Mouse (Mus musculus) MEL (cell line): ENCODE measurements around the gene Eif4h. TPM values are rescaled to one million over a fixed set of nuclear protein-coding genes. Genes with fewer than 3 reads are reported as not detected.
"Not testable (repeated sequence)": the region's sequence is repeated elsewhere in the genome, so short reads cannot be mapped to it uniquely, and the experiment has no call there.

ENCODE experiments used
- DNase-seq: peaks from one replicate; pipeline ENCODE4 v3.0.0; 2011; ENCODE audit warnings: low read depth, low spot score
- H3K27ac ChIP-seq: 2 replicates; pipeline ENCODE4 v1.5.1; 2012; ENCODE audit warnings: low read depth, mild to moderate bottlenecking, control low read depth, low read length, moderate library complexity; ENCODE audit not compliant: control insufficient read depth
- H3K27me3 ChIP-seq, 2 experiments: fragments of 150-350 bp in 1 of 2; sonication (generic) in 1 of 2; 2 replicates each; pipeline ENCODE4 v1.6.1; 2012; ENCODE audit warnings: low read length in 2 of 2, mild to moderate bottlenecking in 2 of 2, improper control_type of control experiment in 1 of 2, moderate library complexity in 1 of 2; ENCODE audit not compliant: insufficient read depth in 2 of 2, control insufficient read depth in 1 of 2
- H3K36me3 ChIP-seq, 2 experiments: 2 replicates each; pipeline ENCODE4 v1.6.1; 2012 to 2014; ENCODE audit warnings: low read length in 2 of 2, improper control_type of control experiment in 1 of 2, inconsistent platforms in 1 of 2, mild to moderate bottlenecking in 1 of 2; ENCODE audit not compliant: insufficient read depth in 2 of 2, control insufficient read depth in 1 of 2
- H3K4me1 ChIP-seq, 2 experiments: fragments of 150-350 bp in 1 of 2; sonication (generic) in 1 of 2; 2 replicates each; pipeline ENCODE4 v1.6.1; 2012; ENCODE audit warnings: low read length in 2 of 2, improper control_type of control experiment in 1 of 2, mild to moderate bottlenecking in 1 of 2; ENCODE audit not compliant: insufficient read depth in 2 of 2, control insufficient read depth in 1 of 2
- H3K4me3 ChIP-seq, 2 experiments: fragments of 150-350 bp in 1 of 2; sonication (generic) in 1 of 2; 2 replicates each; pipeline ENCODE4 v1.5.1; 2012; ENCODE audit warnings: low read depth in 2 of 2, low read length in 2 of 2, mild to moderate bottlenecking in 2 of 2, moderate library complexity in 2 of 2, control low read depth in 1 of 2, improper control_type of control experiment in 1 of 2; ENCODE audit not compliant: control insufficient read depth in 1 of 2, insufficient read depth in 1 of 2
- H3K79me2 ChIP-seq: 2 replicates; pipeline ENCODE4 v1.6.1; 2012; ENCODE audit warnings: mild to moderate bottlenecking, low read length, moderate library complexity; ENCODE audit not compliant: control insufficient read depth, poor library complexity, insufficient read depth
- H3K9ac ChIP-seq: 2 replicates; pipeline ENCODE4 v1.6.1; 2012; ENCODE audit warnings: low read depth, mild to moderate bottlenecking, control low read depth, low read length, moderate library complexity; ENCODE audit not compliant: control insufficient read depth, poor library complexity, severe bottlenecking
- H3K9me3 ChIP-seq: fragments of 150-350 bp; sonication (generic); replicated peaks from 2 replicates; pipeline ENCODE4 v1.6.1; 2012; ENCODE audit warnings: mild to moderate bottlenecking, low read length, improper control_type of control experiment, moderate library complexity; ENCODE audit not compliant: insufficient read depth
- CTCF ChIP-seq, 3 experiments: IDR thresholded peaks in 2 of 3; conservative IDR thresholded peaks in 1 of 3; 2 replicates each; pipeline ENCODE4 v1.5.1; 2011 to 2012; ENCODE audit warnings: low read length in 3 of 3, low read depth in 2 of 3, mild to moderate bottlenecking in 2 of 3, improper control_type of control experiment in 1 of 3, inconsistent platforms in 1 of 3, mixed read lengths in 1 of 3, moderate library complexity in 1 of 3; ENCODE audit not compliant: control insufficient read depth in 1 of 3, insufficient read depth in 1 of 3, poor library complexity in 1 of 3, severe bottlenecking in 1 of 3
- ETS1 ChIP-seq: IDR thresholded peaks from 2 replicates; pipeline ENCODE4 v1.6.1; 2012; ENCODE audit warnings: low read depth, mild to moderate bottlenecking, inconsistent platforms, low read length, improper control_type of control experiment, moderate library complexity
- GATA1 ChIP-seq: IDR thresholded peaks from 2 replicates; pipeline ENCODE4 v1.6.1; 2011; ENCODE audit warnings: low read depth, low read length, improper control_type of control experiment
- JUND ChIP-seq: IDR thresholded peaks from 2 replicates; pipeline ENCODE4 v1.6.1; 2011; ENCODE audit warnings: low read depth, mild to moderate bottlenecking, improper control_type of control experiment, low read length
- MEF2A ChIP-seq: IDR thresholded peaks from 2 replicates; pipeline ENCODE4 v1.6.1; 2014; ENCODE audit warnings: low read depth, mild to moderate bottlenecking, inconsistent platforms, low read length, improper control_type of control experiment; ENCODE audit not compliant: poor library complexity, insufficient replicate concordance, severe bottlenecking; ENCODE audit errors: extremely low read depth
- NELFE ChIP-seq: IDR thresholded peaks from 2 replicates; pipeline ENCODE4 v1.6.1; 2011; ENCODE audit warnings: low read depth, low read length, improper control_type of control experiment
- RAD21 ChIP-seq: IDR thresholded peaks from 2 replicates; pipeline ENCODE4 v1.6.1; 2011; ENCODE audit warnings: mild to moderate bottlenecking, low read depth, low read length, improper control_type of control experiment
- SMC3 ChIP-seq: IDR thresholded peaks from 2 replicates; pipeline ENCODE4 v1.6.1; 2011; ENCODE audit warnings: low read depth, low read length, improper control_type of control experiment
- TBP ChIP-seq: IDR thresholded peaks from 2 replicates; pipeline ENCODE4 v1.8.0; 2011; ENCODE audit warnings: low read depth, low read length, improper control_type of control experiment
- UBTF ChIP-seq: IDR thresholded peaks from 2 replicates; pipeline ENCODE4 v1.6.1; 2012; ENCODE audit warnings: low read depth, mild to moderate bottlenecking, inconsistent platforms, low read length, improper control_type of control experiment, moderate library complexity, borderline replicate concordance; ENCODE audit not compliant: insufficient read depth
- USF1 ChIP-seq: IDR thresholded peaks from 2 replicates; pipeline ENCODE4 v1.6.1; 2014; ENCODE audit warnings: low read depth, mild to moderate bottlenecking, inconsistent platforms, low read length, improper control_type of control experiment, moderate library complexity
- ZC3H11A ChIP-seq: IDR thresholded peaks from 2 replicates; pipeline ENCODE4 v1.6.1; 2012; ENCODE audit warnings: low read depth, mild to moderate bottlenecking, inconsistent platforms, low read length, improper control_type of control experiment
- ZMIZ1 ChIP-seq: IDR thresholded peaks from 2 replicates; pipeline ENCODE4 v1.6.1; 2012; ENCODE audit warnings: low read depth, mild to moderate bottlenecking, inconsistent platforms, low read length, improper control_type of control experiment, moderate library complexity
- polyA plus RNA-seq, 2 experiments: library from polyadenylated mRNA; stranded (reverse) in 1 of 2; unstranded in 1 of 2; fragments of >175 nt in 1 of 2; fragments of >200 nt in 1 of 2; gene quantifications; 2 replicates each; pipeline versions ENCODE4 v1.2.1 to v1.2.4; 2012; ENCODE audit warnings: low replicate concordance in 2 of 2, low read depth in 1 of 2; ENCODE audit not compliant: insufficient read length in 2 of 2, insufficient read depth in 1 of 2, missing spikeins in 1 of 2
- total RNA-seq: library from RNA; depleted of rRNA; stranded (reverse); fragments of 300-350 nt; gene quantifications from 2 replicates; pipeline ENCODE4 v1.2.3, GENCODE M21; 2012

The Eif4h gene
- total and polyA plus RNA-seq, 3 experiments: 167 to 515 (median 471) TPM

DNA sequence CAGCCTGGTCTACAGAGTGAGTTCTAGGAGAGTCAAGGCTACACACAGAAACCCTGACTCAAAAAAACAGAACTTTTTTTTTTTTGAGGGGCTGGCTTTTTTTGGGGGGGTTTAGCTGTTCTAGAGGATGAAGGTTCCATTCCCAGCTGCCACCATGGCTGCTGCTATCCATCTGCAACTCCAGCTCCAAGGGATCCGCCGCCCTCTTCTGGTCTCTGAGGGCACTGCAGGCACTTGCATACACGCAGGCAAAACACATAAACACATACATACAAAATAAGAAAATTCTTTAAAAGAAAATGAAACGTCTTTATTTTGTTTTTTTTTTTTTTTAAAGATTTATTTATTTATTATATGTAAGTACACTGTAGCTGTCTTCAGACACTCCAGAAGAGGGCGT, 11.6 kb upstream of the Eif4h start:
- no peak overlapping the region for H3K9ac ChIP-seq
- no peaks in the 10 kb centered on the region for H3K9me3 ChIP-seq
- DNase-seq: peak; percentile 80
- TF ChIP-seq TBP (no peak), SMC3 (peak; percentile 81), CTCF (IDR thresholded peaks at IDR 0.05 in 2 of 3, conservative IDR thresholded peaks at IDR 0.05 in 1 of 3; ENCODE audit: control insufficient read depth in 1 of 3, insufficient read depth in 1 of 3, low read depth in 2 of 3, low read length in 3 of 3, poor library complexity in 1 of 3, severe bottlenecking in 1 of 3) (peak; percentile 67 to 85 (median 83)), USF1 (no peak), JUND (no peak), UBTF (no peak), RAD21 (peak; percentile 72), NELFE (no peak), ZC3H11A (peak; percentile 76), GATA1 (no peak)
- H3K79me2 ChIP-seq: no peaks in the 10 kb centered on the region
- no peak overlapping the region for H3K27ac ChIP-seq
- no peak overlapping the region for H3K4me3 ChIP-seq
- H3K4me1 ChIP-seq: no peaks in the 10 kb centered on the region
- H3K36me3 ChIP-seq: no peaks in the 10 kb centered on the region
- H3K27me3 ChIP-seq: no peaks in the 10 kb centered on the region

DNA sequence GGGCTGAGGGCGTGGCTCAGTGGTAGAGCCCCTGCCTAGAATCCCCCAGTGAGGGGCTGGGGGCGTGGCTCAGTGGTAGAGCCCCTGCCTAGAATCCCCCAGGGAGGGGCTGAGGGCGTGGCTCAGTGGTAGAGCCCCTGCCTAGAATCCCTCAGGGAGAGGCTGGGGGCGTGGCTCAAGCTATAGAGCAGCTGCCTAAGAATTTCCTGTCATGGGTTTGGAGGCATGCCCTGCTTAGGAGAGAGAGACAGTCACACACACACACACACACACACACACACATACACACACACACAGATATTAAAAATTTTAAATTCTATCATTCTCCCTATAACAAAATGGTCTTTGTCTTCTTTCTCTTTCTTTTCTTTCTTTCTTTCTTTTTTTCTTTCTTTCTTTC, 9.7 kb upstream of the Eif4h start:
- not testable (repeated sequence) for H3K79me2 ChIP-seq, H3K27ac ChIP-seq, H3K9ac ChIP-seq, H3K27me3 ChIP-seq, H3K4me1 ChIP-seq, H3K36me3 ChIP-seq, DNase-seq, H3K4me3 ChIP-seq, H3K9me3 ChIP-seq

- Histone ChIP-seq H3K9me3 (no peaks in the 10 kb centered on the region), H3K4me3 (no peak overlapping the region), H3K4me1 (no peaks in the 10 kb centered on the region), H3K36me3 (no peaks in the 10 kb centered on the region), H3K27ac (no peak overlapping the region)
- TF ChIP-seq ETS1: no peak
- no peak for TF ChIP-seq MEF2A
- TF ChIP-seq ZMIZ1: no peak
- no peak for TF ChIP-seq GATA1
- TF ChIP-seq, all 39 proteins: peak for 0
- no peaks in the 10 kb centered on the region for H3K27me3 ChIP-seq
- DNase-seq: no peak
- no peak overlapping the region for H3K9ac ChIP-seq
- no peaks in the 10 kb centered on the region for H3K79me2 ChIP-seq
These were observed 8.1 kb upstream of the Eif4h start for GRCm38 (mm10) chr5:134647394-134647793.
